Mouse (Mus musculus): ENCODE measurements at regions not wholly inside any gene's neighbourhood (a gene's known extent, or its start where the extent isn't known, plus 50 kb on each side); places are given as distances from the start of the nearest gene placed in this dataset.
"Not testable (repeated sequence)": the region's sequence is repeated elsewhere in the genome, so short reads cannot be mapped to it uniquely, and the experiment has no call there.

DNA sequence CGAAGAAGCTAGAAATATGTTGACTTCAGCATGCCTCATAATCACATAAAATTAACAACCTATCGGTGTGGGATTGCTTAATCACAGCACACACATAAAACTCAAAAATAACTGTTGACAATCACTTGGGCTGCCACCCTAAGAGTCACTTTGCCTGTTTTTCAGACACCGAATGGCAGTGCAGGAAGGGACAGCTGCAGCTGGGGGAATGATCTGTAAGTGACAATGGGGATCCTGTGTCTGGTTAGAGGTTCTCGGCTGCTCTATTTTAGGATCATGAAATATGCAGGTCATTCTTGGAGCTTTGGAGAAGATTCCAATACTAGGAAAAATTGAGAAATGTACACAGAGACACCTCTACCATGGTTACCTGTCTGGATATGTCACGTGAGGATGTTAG is 54.4 kb upstream of the Tcf12 start:
- no peak for ATAC-seq (replicated peaks in 1 of 2; ENCODE audit: insufficient read depth in 1 of 2, low FRiP score in 2 of 2, low TSS enrichment in 1 of 2, low read depth in 1 of 2, poor library complexity in 2 of 2, severe bottlenecking in 2 of 2)

DNA sequence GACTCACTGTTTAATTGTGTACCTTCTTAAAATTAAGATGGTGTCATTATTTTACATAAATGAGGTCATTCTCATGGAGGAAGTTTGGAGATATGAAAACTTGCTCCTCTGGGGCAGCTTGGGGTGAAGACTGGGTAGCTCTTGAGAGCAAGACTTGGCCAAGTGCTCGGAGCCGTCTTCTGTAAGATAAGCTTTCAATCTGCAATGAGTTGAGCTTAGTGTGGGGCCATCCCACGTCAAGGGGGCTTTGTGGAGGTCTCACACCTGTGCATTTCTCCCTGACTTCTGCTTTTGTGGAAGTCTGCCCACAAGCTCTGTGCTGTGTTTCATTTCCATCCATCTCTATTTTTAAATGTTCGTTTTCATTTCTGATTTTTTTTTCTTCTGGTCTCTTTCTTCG is 54.9 kb upstream of the Tcf12 start:
- no peak for ATAC-seq (replicated peaks in 1 of 2; ENCODE audit: insufficient read depth in 1 of 2, low FRiP score in 2 of 2, low TSS enrichment in 1 of 2, low read depth in 1 of 2, poor library complexity in 2 of 2, severe bottlenecking in 2 of 2)

DNA sequence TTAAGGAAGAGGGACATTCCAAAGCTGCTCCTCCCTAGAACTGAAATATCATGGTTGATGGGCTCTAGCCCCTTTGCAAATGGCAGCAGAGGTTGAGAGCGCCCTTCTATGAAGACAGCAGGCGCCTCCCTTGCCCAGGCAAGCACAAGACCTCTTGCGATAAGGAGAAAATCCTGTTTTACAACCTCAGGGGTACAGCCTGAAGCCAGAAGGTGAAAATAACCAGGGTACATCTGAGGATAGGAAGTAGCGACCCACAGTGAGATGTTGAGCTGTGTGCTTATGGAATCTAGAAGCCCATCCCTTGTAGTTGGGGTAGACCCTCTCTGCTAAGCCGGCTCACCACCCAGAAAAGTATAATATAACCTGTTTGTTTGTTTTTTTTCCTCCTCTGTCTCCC is 57.6 kb upstream of the Tcf12 start:
- ATAC-seq (replicated peaks in 1 of 2; ENCODE audit: insufficient read depth in 1 of 2, low FRiP score in 2 of 2, low TSS enrichment in 1 of 2, low read depth in 1 of 2, poor library complexity in 2 of 2, severe bottlenecking in 2 of 2): no peak

DNA sequence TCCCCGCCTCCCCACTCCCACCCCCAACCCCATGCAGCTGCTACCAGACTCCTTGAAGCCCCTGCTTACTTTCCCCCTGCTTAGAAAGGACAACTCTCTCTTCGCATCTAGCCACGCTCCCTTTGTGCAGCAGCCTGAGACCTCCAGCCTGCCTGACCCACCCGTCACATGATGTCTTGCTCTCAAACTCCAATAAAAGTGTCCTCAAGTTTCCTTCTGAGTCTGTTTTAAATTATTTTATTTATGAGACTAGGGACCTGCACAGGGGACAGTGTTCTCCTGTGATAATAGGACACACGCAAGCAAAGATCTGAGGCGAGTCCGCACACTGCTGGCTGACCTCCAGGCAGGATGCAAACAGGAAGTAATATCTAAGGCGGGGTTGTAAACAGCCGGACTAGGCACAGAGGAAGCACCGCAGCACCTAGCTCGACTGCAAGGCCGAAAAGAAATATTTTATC is 58.1 kb upstream of the Tcf12 start:
- ATAC-seq (replicated peaks in 1 of 2; ENCODE audit: insufficient read depth in 1 of 2, low FRiP score in 2 of 2, low TSS enrichment in 1 of 2, low read depth in 1 of 2, poor library complexity in 2 of 2, severe bottlenecking in 2 of 2): peak; percentile 37 to 45; a peak in 3 of 4 replicates

- no peak for ATAC-seq (replicated peaks in 1 of 2; ENCODE audit: insufficient read depth in 1 of 2, low FRiP score in 2 of 2, low TSS enrichment in 1 of 2, low read depth in 1 of 2, poor library complexity in 2 of 2, severe bottlenecking in 2 of 2)
These were observed 58.6 kb upstream of the Tcf12 start for GRCm38 (mm10) chr9:72170235-72170634.

DNA sequence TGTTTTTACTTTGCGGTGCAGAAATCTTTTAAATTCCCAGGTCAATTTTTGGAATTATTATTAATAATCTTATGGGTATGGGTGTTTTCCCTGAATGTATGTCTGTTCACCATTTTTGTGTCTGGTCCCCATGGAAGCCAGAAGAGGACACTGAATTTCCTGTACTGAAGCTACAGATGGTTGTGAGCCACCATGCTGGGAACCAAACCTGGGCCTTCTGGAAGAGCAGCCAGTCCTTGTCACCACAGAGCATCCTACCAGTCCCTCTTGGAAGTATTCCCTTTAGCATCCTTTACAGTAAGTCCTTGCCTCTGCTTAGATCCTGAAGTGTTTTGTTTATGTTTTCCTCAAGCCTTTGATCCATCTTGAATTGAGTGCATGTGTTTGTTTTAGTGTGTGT is 60.7 kb upstream of the Tcf12 start:
- ATAC-seq (replicated peaks in 1 of 2; ENCODE audit: insufficient read depth in 1 of 2, low FRiP score in 2 of 2, low TSS enrichment in 1 of 2, low read depth in 1 of 2, poor library complexity in 2 of 2, severe bottlenecking in 2 of 2): no peak

GRCm38 (mm10) chr9:72180972-72181371 is 69.3 kb upstream of the Tcf12 start:
- ATAC-seq (replicated peaks in 1 of 2; ENCODE audit: insufficient read depth in 1 of 2, low FRiP score in 2 of 2, low TSS enrichment in 1 of 2, low read depth in 1 of 2, poor library complexity in 2 of 2, severe bottlenecking in 2 of 2): no peak

DNA sequence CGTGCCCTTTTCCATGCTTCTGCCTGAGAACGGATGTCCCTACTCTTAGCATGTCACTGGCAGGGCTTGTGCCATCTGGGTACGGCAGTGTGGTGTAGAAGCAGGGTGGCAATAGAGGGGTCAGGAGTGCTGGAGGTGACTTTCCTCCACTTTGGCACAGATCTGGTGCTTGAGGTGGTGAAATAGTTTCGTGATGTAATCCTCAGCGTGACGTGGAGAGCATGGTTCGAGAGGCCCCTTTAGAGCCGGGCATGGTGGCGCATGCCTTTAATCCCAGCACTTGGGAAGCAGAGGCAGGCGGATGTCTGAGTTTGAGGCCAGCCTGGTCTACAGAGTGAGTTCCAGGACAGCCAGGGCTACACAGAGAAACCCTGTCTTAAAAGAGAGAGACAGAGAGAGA is 71.7 kb upstream of the Tcf12 start:
- no peak for ATAC-seq (replicated peaks in 1 of 2; ENCODE audit: insufficient read depth in 1 of 2, low FRiP score in 2 of 2, low TSS enrichment in 1 of 2, low read depth in 1 of 2, poor library complexity in 2 of 2, severe bottlenecking in 2 of 2)

DNA sequence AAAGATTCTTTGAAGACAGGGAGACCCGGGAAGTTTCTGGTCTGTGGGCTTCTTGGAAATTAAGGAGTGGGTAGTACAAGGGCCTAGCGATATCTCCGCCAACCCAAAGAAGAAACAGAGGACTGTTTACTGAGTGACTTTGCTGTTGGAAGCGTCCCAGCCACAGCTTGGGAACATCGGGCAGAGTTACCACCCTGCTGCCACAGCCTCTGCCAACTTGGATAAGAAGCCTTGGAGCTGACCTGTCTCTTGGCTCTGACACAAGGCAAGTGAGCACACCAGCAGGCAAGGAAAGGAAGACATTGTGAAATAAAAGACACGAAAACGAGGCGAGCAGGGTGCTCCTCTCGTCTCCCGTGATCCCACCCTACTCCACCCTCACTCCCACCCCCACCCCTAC is 72.3 kb upstream of the Tcf12 start:
- ATAC-seq (replicated peaks in 1 of 2; ENCODE audit: insufficient read depth in 1 of 2, low FRiP score in 2 of 2, low TSS enrichment in 1 of 2, low read depth in 1 of 2, poor library complexity in 2 of 2, severe bottlenecking in 2 of 2): no peak

GRCm38 (mm10) chr9:72189867-72190266 is 78.2 kb upstream of the Tcf12 start:
- ATAC-seq (replicated peaks in 1 of 2; ENCODE audit: insufficient read depth in 1 of 2, low FRiP score in 2 of 2, low TSS enrichment in 1 of 2, low read depth in 1 of 2, poor library complexity in 2 of 2, severe bottlenecking in 2 of 2): no peak

GRCm38 (mm10) chr9:72190631-72191030 is 79.0 kb upstream of the Tcf12 start:
- no peak for ATAC-seq (replicated peaks in 1 of 2; ENCODE audit: insufficient read depth in 1 of 2, low FRiP score in 2 of 2, low TSS enrichment in 1 of 2, low read depth in 1 of 2, poor library complexity in 2 of 2, severe bottlenecking in 2 of 2)

DNA sequence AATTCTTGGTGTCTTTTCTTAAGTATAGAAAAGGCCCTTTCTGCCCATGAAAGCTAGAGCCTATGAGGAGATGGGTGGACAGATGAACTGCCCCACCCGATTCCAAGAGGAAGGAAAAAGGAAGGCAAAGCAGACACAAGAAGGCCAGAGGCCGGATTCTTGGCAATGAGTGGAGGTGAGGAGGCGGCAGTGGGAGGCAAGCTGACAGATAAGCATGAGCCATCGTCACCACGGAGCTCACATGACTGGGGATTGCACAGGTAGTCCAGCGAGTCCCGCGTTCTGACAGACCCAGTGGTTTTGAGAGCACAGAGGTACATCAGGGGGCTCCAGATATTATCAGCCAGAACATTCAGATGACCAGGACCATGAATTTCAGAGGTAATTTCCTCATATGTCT is 79.4 kb upstream of the Tcf12 start:
- no peak for ATAC-seq (replicated peaks in 1 of 2; ENCODE audit: insufficient read depth in 1 of 2, low FRiP score in 2 of 2, low TSS enrichment in 1 of 2, low read depth in 1 of 2, poor library complexity in 2 of 2, severe bottlenecking in 2 of 2)

- peak; percentile 69 to 78 for ATAC-seq (replicated peaks in 1 of 2; ENCODE audit: insufficient read depth in 1 of 2, low FRiP score in 2 of 2, low TSS enrichment in 1 of 2, low read depth in 1 of 2, poor library complexity in 2 of 2, severe bottlenecking in 2 of 2)
These were observed 80.6 kb upstream of the Tcf12 start for GRCm38 (mm10) chr9:72192051-72192952.

GRCm38 (mm10) chr9:72192953-72193337 is 81.3 kb upstream of the Tcf12 start:
- ATAC-seq (replicated peaks in 1 of 2; ENCODE audit: insufficient read depth in 1 of 2, low FRiP score in 2 of 2, low TSS enrichment in 1 of 2, low read depth in 1 of 2, poor library complexity in 2 of 2, severe bottlenecking in 2 of 2): not testable (repeated sequence)

DNA sequence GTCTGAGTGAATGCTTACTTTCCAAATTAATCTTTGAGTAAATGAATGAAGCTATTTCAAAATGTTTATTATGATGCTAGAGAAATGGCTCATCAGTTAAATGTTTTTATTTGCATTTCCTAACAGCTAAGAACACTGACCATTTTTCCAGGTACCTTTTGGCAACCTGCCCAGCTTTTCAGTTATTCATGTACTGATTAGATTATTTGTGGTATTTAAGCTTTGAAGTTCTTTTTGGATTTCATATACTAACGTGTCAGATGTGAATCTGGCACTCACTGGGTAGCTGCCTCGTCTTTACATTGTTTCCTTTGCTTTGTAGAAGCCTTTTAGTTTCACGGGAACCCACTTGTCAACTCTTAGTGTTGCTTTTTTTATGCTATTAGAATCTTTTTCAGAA is 79.3 kb upstream of the Zfp280d start:
- no peak for ATAC-seq (replicated peaks in 1 of 2; ENCODE audit: insufficient read depth in 1 of 2, low FRiP score in 2 of 2, low TSS enrichment in 1 of 2, low read depth in 1 of 2, poor library complexity in 2 of 2, severe bottlenecking in 2 of 2)

- no peak for ATAC-seq (replicated peaks in 1 of 2; ENCODE audit: insufficient read depth in 1 of 2, low FRiP score in 2 of 2, low TSS enrichment in 1 of 2, low read depth in 1 of 2, poor library complexity in 2 of 2, severe bottlenecking in 2 of 2)
These were observed 77.9 kb upstream of the Zfp280d start for GRCm38 (mm10) chr9:72196626-72197330.

DNA sequence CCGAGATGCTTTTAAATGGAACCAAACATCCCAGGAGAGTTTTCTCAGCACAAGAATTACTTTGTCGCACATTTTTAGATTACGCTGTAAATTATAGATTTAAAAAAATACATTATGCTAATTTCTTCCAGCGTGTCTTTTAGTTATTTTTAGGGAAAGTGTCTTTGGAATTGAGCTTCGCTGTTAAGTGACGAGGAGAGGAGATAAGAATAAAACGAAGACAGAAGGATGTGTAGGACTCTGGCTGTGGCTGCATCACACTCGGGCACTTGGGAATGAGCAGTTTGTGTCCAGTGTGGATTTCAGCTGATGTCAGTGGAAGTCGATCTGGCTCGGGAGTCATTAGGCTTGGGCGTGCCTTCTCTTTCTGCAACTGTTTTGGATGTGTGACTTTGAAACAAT is 77.3 kb upstream of the Zfp280d start:
- no peak for ATAC-seq (replicated peaks in 1 of 2; ENCODE audit: insufficient read depth in 1 of 2, low FRiP score in 2 of 2, low TSS enrichment in 1 of 2, low read depth in 1 of 2, poor library complexity in 2 of 2, severe bottlenecking in 2 of 2)

GRCm38 (mm10) chr9:72198976-72199375 is 75.7 kb upstream of the Zfp280d start:
- no peak for ATAC-seq (replicated peaks in 1 of 2; ENCODE audit: insufficient read depth in 1 of 2, low FRiP score in 2 of 2, low TSS enrichment in 1 of 2, low read depth in 1 of 2, poor library complexity in 2 of 2, severe bottlenecking in 2 of 2)

All from hematopoietic stem cell, adult 5-6 weeks (primary cell).